Mouse (Mus musculus): ENCODE results near the gene Plk5.

DNA sequence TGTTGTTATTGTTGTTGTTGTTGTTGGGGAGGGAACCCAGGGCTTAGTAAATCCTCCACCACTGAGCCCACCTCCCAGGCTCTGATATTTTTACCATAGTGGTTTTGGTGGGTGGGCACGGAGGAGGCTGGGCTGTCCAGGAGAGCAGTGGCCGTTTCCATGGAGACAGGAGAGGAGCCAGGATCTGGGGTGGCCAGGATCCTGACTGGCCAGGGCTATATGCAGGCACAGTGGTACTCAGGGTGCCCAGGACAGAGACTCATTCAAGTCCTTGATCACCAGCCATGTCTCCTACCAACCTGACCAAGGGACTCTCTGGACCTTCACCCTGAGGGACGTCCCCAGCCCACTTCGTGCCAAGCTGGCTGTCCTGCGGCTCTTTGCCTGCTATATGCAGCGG, 7.5 kb downstream of the Plk5 start:
- no peak for TF ChIP-seq POLR2A (IDR thresholded peaks at IDR 0.05; ENCODE audit: low read depth, low read length)
- TF ChIP-seq CTCF (IDR thresholded peaks at IDR 0.05; ENCODE audit: extremely low read depth, insufficient read length, insufficient replicate concordance, low read depth, low read length), result no peak
